Mouse (Mus musculus) MEL (cell line): ENCODE data around the gene Smarcad1. TPM values are rescaled to one million over a fixed set of nuclear protein-coding genes. Genes with fewer than 3 reads are reported as not detected.

Experiments used
- DNase-seq: peaks from one replicate; pipeline ENCODE4 v3.0.0; 2011; ENCODE audit warnings: low read depth, low spot score
- H3K27ac ChIP-seq: 2 replicates; pipeline ENCODE4 v1.5.1; 2012; ENCODE audit warnings: low read depth, mild to moderate bottlenecking, control low read depth, low read length, moderate library complexity; ENCODE audit not compliant: control insufficient read depth
- H3K27me3 ChIP-seq, 2 experiments: fragments of 150-350 bp in 1 of 2; sonication (generic) in 1 of 2; 2 replicates each; pipeline ENCODE4 v1.6.1; 2012; ENCODE audit warnings: low read length in 2 of 2, mild to moderate bottlenecking in 2 of 2, improper control_type of control experiment in 1 of 2, moderate library complexity in 1 of 2; ENCODE audit not compliant: insufficient read depth in 2 of 2, control insufficient read depth in 1 of 2
- H3K36me3 ChIP-seq, 2 experiments: 2 replicates each; pipeline ENCODE4 v1.6.1; 2012 to 2014; ENCODE audit warnings: low read length in 2 of 2, improper control_type of control experiment in 1 of 2, inconsistent platforms in 1 of 2, mild to moderate bottlenecking in 1 of 2; ENCODE audit not compliant: insufficient read depth in 2 of 2, control insufficient read depth in 1 of 2
- H3K4me1 ChIP-seq, 2 experiments: fragments of 150-350 bp in 1 of 2; sonication (generic) in 1 of 2; 2 replicates each; pipeline ENCODE4 v1.6.1; 2012; ENCODE audit warnings: low read length in 2 of 2, improper control_type of control experiment in 1 of 2, mild to moderate bottlenecking in 1 of 2; ENCODE audit not compliant: insufficient read depth in 2 of 2, control insufficient read depth in 1 of 2
- H3K4me3 ChIP-seq, 2 experiments: fragments of 150-350 bp in 1 of 2; sonication (generic) in 1 of 2; 2 replicates each; pipeline ENCODE4 v1.5.1; 2012; ENCODE audit warnings: low read depth in 2 of 2, low read length in 2 of 2, mild to moderate bottlenecking in 2 of 2, moderate library complexity in 2 of 2, control low read depth in 1 of 2, improper control_type of control experiment in 1 of 2; ENCODE audit not compliant: control insufficient read depth in 1 of 2, insufficient read depth in 1 of 2
- H3K79me2 ChIP-seq: 2 replicates; pipeline ENCODE4 v1.6.1; 2012; ENCODE audit warnings: mild to moderate bottlenecking, low read length, moderate library complexity; ENCODE audit not compliant: control insufficient read depth, poor library complexity, insufficient read depth
- H3K9ac ChIP-seq: 2 replicates; pipeline ENCODE4 v1.6.1; 2012; ENCODE audit warnings: low read depth, mild to moderate bottlenecking, control low read depth, low read length, moderate library complexity; ENCODE audit not compliant: control insufficient read depth, poor library complexity, severe bottlenecking
- H3K9me3 ChIP-seq: fragments of 150-350 bp; sonication (generic); replicated peaks from 2 replicates; pipeline ENCODE4 v1.6.1; 2012; ENCODE audit warnings: mild to moderate bottlenecking, low read length, improper control_type of control experiment, moderate library complexity; ENCODE audit not compliant: insufficient read depth
- BHLHE40 ChIP-seq: IDR thresholded peaks from 2 replicates; pipeline ENCODE4 v1.6.1; 2012; ENCODE audit warnings: low read depth, mild to moderate bottlenecking, inconsistent platforms, low read length, improper control_type of control experiment, borderline replicate concordance
- CTCF ChIP-seq, 3 experiments: IDR thresholded peaks in 2 of 3; conservative IDR thresholded peaks in 1 of 3; 2 replicates each; pipeline ENCODE4 v1.5.1; 2011 to 2012; ENCODE audit warnings: low read length in 3 of 3, low read depth in 2 of 3, mild to moderate bottlenecking in 2 of 3, improper control_type of control experiment in 1 of 3, inconsistent platforms in 1 of 3, mixed read lengths in 1 of 3, moderate library complexity in 1 of 3; ENCODE audit not compliant: control insufficient read depth in 1 of 3, insufficient read depth in 1 of 3, poor library complexity in 1 of 3, severe bottlenecking in 1 of 3
- ELF1 ChIP-seq: IDR thresholded peaks from 2 replicates; pipeline ENCODE4 v1.6.1; 2014; ENCODE audit warnings: low read depth, mild to moderate bottlenecking, inconsistent platforms, low read length, improper control_type of control experiment, moderate library complexity
- EP300 ChIP-seq, 2 experiments: IDR thresholded peaks; 2 replicates each; pipeline ENCODE4 v1.6.1; 2011; ENCODE audit warnings: improper control_type of control experiment in 2 of 2, low read length in 2 of 2, low read depth in 1 of 2, mild to moderate bottlenecking in 1 of 2
- ETS1 ChIP-seq: IDR thresholded peaks from 2 replicates; pipeline ENCODE4 v1.6.1; 2012; ENCODE audit warnings: low read depth, mild to moderate bottlenecking, inconsistent platforms, low read length, improper control_type of control experiment, moderate library complexity
- GABPA ChIP-seq: IDR thresholded peaks from 2 replicates; pipeline ENCODE4 v1.6.1; 2012; ENCODE audit warnings: low read depth, mild to moderate bottlenecking, inconsistent platforms, low read length, improper control_type of control experiment, moderate library complexity
- HCFC1 ChIP-seq: IDR thresholded peaks from 2 replicates; pipeline ENCODE4 v1.6.1; 2012; ENCODE audit warnings: low read depth, mild to moderate bottlenecking, inconsistent platforms, low read length, improper control_type of control experiment, moderate library complexity
- JUND ChIP-seq: IDR thresholded peaks from 2 replicates; pipeline ENCODE4 v1.6.1; 2011; ENCODE audit warnings: low read depth, mild to moderate bottlenecking, improper control_type of control experiment, low read length
- KAT2A ChIP-seq: conservative IDR thresholded peaks from 2 replicates; pipeline ENCODE4 v1.6.1; 2012; ENCODE audit warnings: low read depth, low read length, improper control_type of control experiment, inconsistent platforms
- MAFK ChIP-seq: IDR thresholded peaks from 2 replicates; pipeline ENCODE4 v1.6.1; 2011; ENCODE audit warnings: low read depth, mild to moderate bottlenecking, low read length, improper control_type of control experiment, borderline replicate concordance
- MAZ ChIP-seq: IDR thresholded peaks from 2 replicates; pipeline ENCODE4 v1.6.1; 2012; ENCODE audit warnings: low read depth, mild to moderate bottlenecking, inconsistent platforms, low read length, improper control_type of control experiment
- MEF2A ChIP-seq: IDR thresholded peaks from 2 replicates; pipeline ENCODE4 v1.6.1; 2014; ENCODE audit warnings: low read depth, mild to moderate bottlenecking, inconsistent platforms, low read length, improper control_type of control experiment; ENCODE audit not compliant: poor library complexity, insufficient replicate concordance, severe bottlenecking; ENCODE audit errors: extremely low read depth
- POLR2AphosphoS2 ChIP-seq: IDR thresholded peaks from 2 replicates; pipeline ENCODE4 v1.6.1; 2011; ENCODE audit warnings: low read length, improper control_type of control experiment
- POLR2AphosphoS5 ChIP-seq: IDR thresholded peaks from 2 replicates; pipeline ENCODE4 v1.6.1; 2012; ENCODE audit warnings: low read depth, borderline replicate concordance, mild to moderate bottlenecking, inconsistent platforms, low read length, moderate library complexity, mixed read lengths
- RAD21 ChIP-seq: IDR thresholded peaks from 2 replicates; pipeline ENCODE4 v1.6.1; 2011; ENCODE audit warnings: mild to moderate bottlenecking, low read depth, low read length, improper control_type of control experiment
- SMC3 ChIP-seq: IDR thresholded peaks from 2 replicates; pipeline ENCODE4 v1.6.1; 2011; ENCODE audit warnings: low read depth, low read length, improper control_type of control experiment
- TBP ChIP-seq: IDR thresholded peaks from 2 replicates; pipeline ENCODE4 v1.8.0; 2011; ENCODE audit warnings: low read depth, low read length, improper control_type of control experiment
- UBTF ChIP-seq: IDR thresholded peaks from 2 replicates; pipeline ENCODE4 v1.6.1; 2012; ENCODE audit warnings: low read depth, mild to moderate bottlenecking, inconsistent platforms, low read length, improper control_type of control experiment, moderate library complexity, borderline replicate concordance; ENCODE audit not compliant: insufficient read depth
- USF2 ChIP-seq, 2 experiments: IDR thresholded peaks; 2 replicates each; pipeline ENCODE4 v1.6.1; 2011 to 2012; ENCODE audit warnings: improper control_type of control experiment in 2 of 2, low read length in 2 of 2, borderline replicate concordance in 1 of 2, inconsistent platforms in 1 of 2, low read depth in 1 of 2, mild to moderate bottlenecking in 1 of 2; ENCODE audit not compliant: insufficient read depth in 1 of 2
- ZC3H11A ChIP-seq: IDR thresholded peaks from 2 replicates; pipeline ENCODE4 v1.6.1; 2012; ENCODE audit warnings: low read depth, mild to moderate bottlenecking, inconsistent platforms, low read length, improper control_type of control experiment
- ZMIZ1 ChIP-seq: IDR thresholded peaks from 2 replicates; pipeline ENCODE4 v1.6.1; 2012; ENCODE audit warnings: low read depth, mild to moderate bottlenecking, inconsistent platforms, low read length, improper control_type of control experiment, moderate library complexity
- polyA plus RNA-seq, 2 experiments: library from polyadenylated mRNA; stranded (reverse) in 1 of 2; unstranded in 1 of 2; fragments of >175 nt in 1 of 2; fragments of >200 nt in 1 of 2; gene quantifications; 2 replicates each; pipeline versions ENCODE4 v1.2.1 to v1.2.4; 2012; ENCODE audit warnings: low replicate concordance in 2 of 2, low read depth in 1 of 2; ENCODE audit not compliant: insufficient read length in 2 of 2, insufficient read depth in 1 of 2, missing spikeins in 1 of 2
- total RNA-seq: library from RNA; depleted of rRNA; stranded (reverse); fragments of 300-350 nt; gene quantifications from 2 replicates; pipeline ENCODE4 v1.2.3, GENCODE M21; 2012

The Smarcad1 gene
- total and polyA plus RNA-seq, 3 experiments = 40.7 to 45.0 (median 42.7) TPM

DNA sequence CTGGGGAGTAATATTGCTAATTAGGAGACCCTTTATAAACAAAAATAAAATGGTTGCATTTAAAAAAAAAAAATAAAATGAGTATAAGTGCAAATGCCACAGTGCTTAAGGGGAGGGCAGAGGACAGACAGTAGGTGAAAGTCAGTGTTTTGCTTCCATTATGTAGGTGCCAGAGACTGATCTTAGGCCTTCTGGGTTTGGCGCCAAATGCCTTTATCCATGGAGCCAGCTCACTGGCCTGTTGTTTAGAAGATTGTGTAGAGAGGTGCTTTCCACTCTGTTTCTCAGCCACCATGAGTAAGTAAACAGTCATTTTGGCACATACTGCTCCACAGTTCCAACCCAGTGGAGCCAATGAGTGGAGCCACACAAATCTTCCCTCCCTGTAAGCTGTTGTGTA lies 75.2 kb downstream of the Smarcad1 start:
- TF ChIP-seq MAFK (no peak), ZMIZ1 (no peak), JUND (no peak), KAT2A (no peak), POLR2AphosphoS2 (no peak), ELF1 (no peak), USF2 (IDR thresholded peaks at IDR 0.05; ENCODE audit: borderline replicate concordance in 1 of 2, insufficient read depth in 1 of 2, low read depth in 1 of 2, low read length in 2 of 2) (no peak), HCFC1 (no peak), EP300 (IDR thresholded peaks at IDR 0.05; ENCODE audit: low read depth in 1 of 2, low read length in 2 of 2) (no peak), POLR2AphosphoS5 (no peak), ZC3H11A (no peak), MEF2A (no peak), ETS1 (no peak), UBTF (no peak), MAZ (no peak), GABPA (no peak)
- Histone ChIP-seq H3K9me3 (no peaks in the 10 kb centered on the region), H3K4me3 (no peak overlapping the region), H3K27me3 (no peaks in the 10 kb centered on the region), H3K36me3 (peaks cover 0 to 16% of the 10 kb centered on the region in 2 experiments; a peak in 3 of 4 replicates), H3K9ac (no peak overlapping the region), H3K27ac (no peak overlapping the region), H3K4me1 (peaks cover 0 to 2% of the 10 kb centered on the region in 2 experiments; a peak in 2 of 4 replicates), H3K79me2 (no peaks in the 10 kb centered on the region)
- DNase-seq = no peak

DNA sequence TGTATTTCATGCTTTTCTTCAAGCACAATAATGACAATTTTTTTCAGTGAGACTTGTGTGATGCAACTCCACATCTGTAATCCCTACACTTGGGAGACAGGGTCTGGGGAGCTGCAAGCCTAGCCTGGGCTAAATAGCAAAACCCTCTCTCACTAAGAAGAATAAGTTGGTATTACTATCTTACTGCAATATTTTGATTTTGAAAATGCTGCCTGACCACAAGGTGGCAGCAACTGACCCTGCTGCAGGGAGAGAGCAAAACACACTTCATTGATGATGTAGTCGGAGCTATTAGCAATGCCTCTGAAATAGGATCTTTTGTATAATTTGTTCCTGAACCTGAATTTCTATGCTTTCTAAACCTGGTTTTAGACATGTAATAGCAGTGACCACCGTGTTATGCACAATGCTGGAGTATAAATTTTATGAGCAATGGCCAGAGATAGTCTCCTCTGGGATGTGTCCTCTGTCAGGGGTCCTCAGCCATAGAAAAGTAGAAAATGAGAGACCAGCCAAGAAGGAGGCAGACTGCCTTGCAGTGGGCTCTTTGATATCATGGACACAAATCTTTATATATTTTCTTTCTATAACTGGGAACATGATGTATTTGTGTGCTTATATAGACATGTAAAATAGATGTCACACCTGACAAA lies 83.8 kb downstream of the Smarcad1 start:
- TF ChIP-seq ZC3H11A = peak; percentile 50; the same call in 1 of the 2 replicates
- no peak for TF ChIP-seq ETS1
- peak; percentile 72 for TF ChIP-seq RAD21
- TF ChIP-seq TBP = no peak
- TF ChIP-seq BHLHE40 = 0 out of 2 replicates have a peak, but pooled peaks have one; percentile 8
- peak; percentile 84 for TF ChIP-seq SMC3
- TF ChIP-seq CTCF (IDR thresholded peaks at IDR 0.05 in 2 of 3, conservative IDR thresholded peaks at IDR 0.05 in 1 of 3; ENCODE audit: control insufficient read depth in 1 of 3, insufficient read depth in 1 of 3, low read depth in 2 of 3, low read length in 3 of 3, poor library complexity in 1 of 3, severe bottlenecking in 1 of 3) = peak; percentile 66 to 79 (median 75)
- Histone ChIP-seq H3K79me2 (no peaks in the 10 kb centered on the region), H3K36me3 (no peaks in the 10 kb centered on the region), H3K4me3 (no peak overlapping the region), H3K4me1 (no peaks in the 10 kb centered on the region), H3K27ac (no peak overlapping the region), H3K27me3 (no peaks in the 10 kb centered on the region), H3K9ac (no peak overlapping the region), H3K9me3 (no peaks in the 10 kb centered on the region)
- peak; percentile 55 for DNase-seq
